Mouse (Mus musculus) spleen, postnatal 36 days (tissue): ENCODE measurements at regions not wholly inside any gene's neighbourhood (a gene's known extent, or its start where the extent isn't known, plus 50 kb on each side); places are given as distances from the start of the nearest gene placed in this dataset.

Source experiments
- DNase-seq, 2 experiments: peaks; one replicate each; pipeline ENCODE4 v3.0.0; 2022; ENCODE audit warnings: low spot score in 2 of 2, mixed read lengths in 1 of 2

DNA sequence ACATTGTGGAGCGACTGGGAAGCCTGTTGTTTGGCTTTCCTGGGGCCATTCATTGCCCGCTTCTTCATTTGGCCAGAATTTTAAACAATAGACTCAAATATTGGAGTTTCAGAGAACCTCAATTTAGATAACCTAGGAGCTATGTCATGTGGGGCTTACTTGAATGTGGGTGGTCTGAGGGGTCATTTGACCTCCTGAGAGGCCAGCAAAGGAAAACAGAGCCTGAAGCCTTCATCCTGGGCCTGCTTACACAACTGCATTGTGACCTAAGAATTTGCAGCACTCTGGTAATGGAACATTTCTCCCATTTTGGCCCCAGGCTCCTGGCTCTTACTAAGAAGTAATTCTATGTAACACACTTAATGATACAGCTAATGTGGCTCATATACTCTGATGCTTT lies 348.2 kb downstream of the Fat4 start:
- no peak for DNase-seq

DNA sequence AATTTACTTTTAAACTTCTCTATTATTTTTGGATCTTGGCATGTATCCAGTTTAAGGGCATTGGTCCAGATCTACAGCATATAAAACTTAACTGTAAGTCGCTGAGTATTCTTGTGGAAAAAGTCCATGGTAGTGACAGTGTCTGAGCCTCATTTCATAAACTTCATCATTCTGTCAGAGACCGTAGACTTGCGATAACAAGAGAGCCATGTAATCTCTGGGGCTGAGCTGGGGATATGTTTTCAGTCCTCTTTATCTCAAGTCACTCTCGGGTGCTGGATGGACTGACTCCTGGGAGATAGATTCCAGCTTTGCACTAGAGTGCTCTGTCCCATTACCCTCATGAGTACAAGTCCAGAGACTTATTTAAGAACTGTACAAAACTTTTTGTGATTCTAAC lies 362.0 kb downstream of the Fat4 start:
- no peak for DNase-seq

DNA sequence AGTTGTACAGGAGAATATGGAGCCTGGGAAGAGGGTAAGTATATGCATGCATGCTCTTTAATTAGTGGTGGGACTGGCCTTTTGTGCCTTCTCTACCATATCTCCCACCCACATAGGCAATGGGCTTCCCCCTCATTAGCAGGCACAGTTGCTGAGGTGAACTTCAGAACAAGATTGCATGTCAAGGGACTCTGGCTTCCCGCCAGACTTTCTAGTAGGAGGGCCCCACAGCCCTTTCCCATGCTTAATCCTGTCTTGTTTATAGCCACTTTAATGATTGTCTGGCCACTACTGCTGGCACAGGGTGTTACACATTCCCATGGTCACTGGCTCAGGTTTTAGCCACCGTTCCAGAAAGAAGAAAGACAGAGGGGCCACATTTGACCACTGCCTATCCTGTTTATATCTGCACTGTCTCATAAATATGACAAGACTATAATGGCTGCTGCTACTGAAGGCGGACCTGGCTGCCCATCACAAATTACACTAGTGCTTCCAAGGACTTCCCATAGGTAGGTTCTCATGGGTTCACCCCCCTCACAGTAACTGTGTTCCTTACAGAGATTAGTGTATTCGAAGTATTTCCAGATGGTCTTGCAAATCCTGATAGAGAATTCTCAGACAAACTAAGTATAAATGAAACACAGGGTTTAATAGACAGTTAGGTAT lies 362.6 kb downstream of the Fat4 start:
- no peak for DNase-seq

GRCm38 (mm10) chr3:39253076-39253475 lies 366.3 kb downstream of the Fat4 start:
- no peak for DNase-seq

DNA sequence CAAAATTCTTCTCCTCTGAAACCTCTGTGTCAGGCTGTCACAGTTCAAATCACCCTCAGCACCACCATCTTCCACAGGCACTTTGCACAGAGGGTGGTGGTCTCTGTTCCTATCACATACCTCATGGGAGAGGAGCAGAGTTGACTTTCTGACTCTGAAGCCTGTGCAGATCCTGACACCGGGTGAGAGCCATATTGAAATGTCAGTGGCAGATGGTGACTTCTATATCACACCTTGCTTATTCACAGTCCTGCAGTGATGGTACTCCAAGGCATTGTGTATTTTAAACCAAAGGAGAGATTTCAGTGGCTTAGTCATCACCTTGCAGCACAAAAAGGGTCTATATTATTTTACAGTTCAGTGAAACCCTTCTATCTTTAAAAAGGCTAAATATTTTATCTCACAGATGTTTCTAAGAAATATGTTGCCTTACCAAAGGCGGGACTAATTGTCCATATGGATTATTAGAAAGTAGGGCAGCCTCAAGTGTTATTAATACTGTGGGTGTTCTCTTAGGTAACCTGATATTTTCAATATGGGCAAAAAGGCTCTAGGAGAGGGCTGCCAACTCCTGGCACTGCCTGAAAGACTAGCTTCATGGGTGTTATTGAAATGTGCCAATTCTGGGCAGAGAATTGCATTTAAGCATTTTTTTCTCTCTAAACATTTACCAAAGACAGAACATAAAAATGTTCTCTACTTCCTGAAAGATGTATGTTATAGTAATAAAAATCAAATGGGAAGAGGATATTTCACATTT lies 378.1 kb downstream of the Fat4 start:
- DNase-seq, result no peak

DNA sequence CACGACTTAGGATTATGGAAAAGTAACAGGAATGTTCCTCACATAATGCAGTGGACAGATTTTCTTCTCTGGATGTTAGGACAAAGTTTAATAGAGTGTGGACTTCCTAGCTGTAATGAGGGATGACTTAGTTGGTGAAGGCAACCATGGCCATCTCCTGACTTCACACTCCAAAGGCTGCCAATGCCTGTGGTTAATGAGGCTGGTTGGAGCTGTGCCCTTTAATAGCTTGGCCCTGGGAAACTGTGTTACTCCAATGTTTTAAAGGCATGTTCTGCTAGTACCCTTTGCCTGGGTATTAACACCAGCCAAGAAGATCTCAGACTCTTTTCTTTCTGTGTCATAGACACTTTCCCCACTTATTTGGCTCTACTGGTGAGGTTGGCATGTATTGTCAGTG lies 378.9 kb downstream of the Fat4 start:
- DNase-seq, result no peak

DNA sequence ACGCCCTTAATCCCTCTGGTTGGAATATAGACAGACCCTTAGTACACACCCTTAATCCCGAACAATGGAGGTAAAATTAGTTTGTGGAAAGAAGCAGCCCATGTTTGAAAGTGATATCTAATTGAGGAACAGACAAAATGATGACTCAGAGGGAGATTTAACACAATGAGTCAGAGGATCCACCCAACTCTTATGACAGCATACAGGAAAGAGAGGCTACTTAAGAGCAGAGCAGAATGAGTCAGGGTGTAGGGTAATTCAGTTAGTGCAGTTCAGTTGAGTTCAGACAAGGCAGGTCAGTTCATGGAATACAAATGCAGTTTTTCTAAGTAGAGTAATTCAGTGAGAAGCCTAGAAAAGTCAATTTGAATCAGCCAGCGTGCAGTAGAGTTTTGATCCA lies 382.6 kb downstream of the Fat4 start:
- DNase-seq, result no peak

DNA sequence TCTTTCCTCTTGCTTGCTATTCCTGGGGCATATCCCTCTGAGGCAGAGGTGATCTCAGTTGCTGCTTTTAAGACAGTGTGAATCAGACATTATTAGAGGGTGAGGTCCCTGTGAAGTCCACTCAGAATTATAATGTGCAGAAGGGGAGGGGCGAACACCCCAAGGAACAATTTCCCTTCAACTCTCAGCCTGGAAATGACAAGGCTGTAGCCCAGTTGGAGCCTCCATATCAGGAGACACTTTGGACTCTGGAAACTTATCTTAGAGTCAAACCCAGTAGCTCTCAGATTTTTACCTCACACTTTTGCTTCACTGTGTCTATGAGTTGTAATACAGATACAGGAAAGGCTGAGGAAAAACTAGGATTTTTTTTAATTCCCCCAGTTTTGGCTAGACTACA lies 385.9 kb downstream of the Fat4 start:
- no peak for DNase-seq

DNA sequence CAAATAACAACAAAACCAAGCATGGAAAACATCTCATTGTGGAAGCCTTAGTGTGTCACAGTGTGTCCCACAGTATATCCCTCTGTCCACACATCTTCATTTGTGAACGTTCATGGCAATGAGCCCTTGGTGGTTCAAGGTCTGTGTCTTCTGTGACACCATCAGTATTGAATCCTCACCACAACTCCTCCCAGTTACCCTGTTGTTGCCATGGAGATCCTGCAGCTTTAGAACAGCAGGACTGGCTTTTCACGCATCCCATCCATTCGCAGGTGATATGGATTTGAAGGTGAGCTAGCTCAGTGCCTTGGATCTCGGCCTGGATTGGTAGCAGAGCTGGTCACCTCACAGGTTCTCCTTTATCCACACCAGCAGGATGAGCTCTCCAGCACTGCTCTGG lies 390.2 kb downstream of the Fat4 start:
- DNase-seq, result no peak

- no peak for DNase-seq
These were observed 390.6 kb downstream of the Fat4 start for GRCm38 (mm10) chr3:39277310-39277709.

DNA sequence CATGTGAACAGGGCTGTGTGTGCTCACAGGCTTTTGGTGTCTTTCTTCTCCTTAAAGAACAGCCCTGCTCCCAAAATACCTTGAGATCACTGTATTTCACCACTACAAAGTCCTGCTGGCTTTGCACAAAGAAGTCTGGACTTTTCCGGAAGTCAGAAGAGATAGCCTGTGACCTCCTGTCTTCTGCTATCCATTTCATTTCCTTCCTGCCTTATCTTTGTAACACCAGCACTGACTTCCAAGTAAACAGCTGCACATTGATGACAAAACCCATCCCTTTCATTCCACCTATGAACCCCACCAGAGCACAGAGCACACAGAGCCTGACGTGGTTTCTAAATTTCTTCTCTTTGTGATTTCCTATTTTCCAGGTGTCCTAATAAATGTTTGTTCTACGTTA lies 408.5 kb downstream of the Fat4 start:
- DNase-seq, result no peak

DNA sequence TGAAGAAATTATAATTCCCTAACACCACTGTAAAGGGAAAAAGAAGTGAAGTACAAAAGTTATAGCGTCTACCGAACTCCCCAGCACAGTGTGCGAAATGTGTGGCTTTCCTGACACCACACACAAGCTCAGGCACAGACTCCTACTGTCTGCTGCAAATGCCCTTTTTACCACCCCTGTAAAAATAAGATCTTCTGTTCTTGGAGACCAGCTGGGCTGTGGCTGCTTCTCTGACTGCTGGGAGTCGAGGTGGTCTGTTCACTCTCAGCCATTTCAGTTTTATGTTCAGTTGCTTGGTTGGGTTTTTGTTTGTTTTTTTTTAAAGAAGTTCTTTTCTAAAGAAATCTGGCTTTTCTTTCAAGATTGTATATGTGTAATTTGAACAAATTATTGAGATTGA lies 409.5 kb downstream of the Fat4 start:
- no peak for DNase-seq

- no peak for DNase-seq
These were observed 422.7 kb downstream of the Fat4 start for GRCm38 (mm10) chr3:39309487-39309886.

GRCm38 (mm10) chr3:39313563-39313962 lies 426.8 kb downstream of the Fat4 start:
- no peak for DNase-seq

DNA sequence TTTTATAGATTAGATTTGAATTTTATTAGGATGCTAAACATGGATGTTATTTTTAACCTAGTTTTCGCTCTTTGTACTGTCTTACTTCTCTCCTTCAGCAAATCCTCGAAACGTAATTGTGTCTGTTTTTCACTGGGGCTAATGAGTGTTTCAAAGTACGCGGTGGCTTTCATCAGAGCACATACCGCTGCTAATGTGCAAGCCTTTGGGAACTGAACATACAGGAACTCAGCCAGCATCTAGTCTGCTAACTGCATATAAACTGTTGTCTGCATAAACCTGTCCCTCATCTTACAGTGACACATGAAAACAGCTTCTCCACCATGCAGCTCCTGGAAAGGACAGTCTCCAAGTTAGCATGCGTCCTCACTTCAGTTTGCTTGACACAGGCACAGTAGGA lies 434.1 kb downstream of the Fat4 start:
- no peak for DNase-seq

- no peak for DNase-seq
These were observed 435.5 kb downstream of the Fat4 start for GRCm38 (mm10) chr3:39322225-39322624.

DNA sequence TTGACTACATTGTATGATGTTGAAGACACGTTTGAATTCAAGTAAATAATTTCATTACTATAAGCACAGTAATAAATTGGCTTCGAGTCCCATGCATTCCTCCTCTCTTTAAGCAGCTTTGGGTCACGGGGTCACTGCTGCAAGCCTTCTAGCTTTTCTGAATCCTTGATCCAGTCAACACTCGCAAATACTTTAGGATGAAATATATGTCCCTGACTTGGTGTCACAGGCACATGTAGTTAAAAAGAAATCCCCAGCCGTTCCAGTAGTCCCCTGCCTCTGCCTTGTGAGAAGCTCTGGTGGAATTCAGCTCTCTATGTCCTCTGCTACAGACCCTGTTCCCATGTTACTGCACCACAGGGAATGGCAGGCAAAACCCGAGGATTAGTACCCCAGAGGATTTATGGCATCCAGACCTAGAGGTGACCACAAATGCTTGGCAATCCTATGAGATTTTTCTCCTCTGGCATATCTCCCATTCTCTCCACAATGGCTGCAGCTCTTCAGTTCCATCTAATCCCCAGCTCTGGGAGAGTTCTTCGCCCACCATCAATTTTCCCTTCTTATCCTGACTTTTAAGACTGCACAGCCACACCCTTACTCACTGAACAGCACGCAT lies 449.0 kb downstream of the Fat4 start:
- DNase-seq, result no peak

DNA sequence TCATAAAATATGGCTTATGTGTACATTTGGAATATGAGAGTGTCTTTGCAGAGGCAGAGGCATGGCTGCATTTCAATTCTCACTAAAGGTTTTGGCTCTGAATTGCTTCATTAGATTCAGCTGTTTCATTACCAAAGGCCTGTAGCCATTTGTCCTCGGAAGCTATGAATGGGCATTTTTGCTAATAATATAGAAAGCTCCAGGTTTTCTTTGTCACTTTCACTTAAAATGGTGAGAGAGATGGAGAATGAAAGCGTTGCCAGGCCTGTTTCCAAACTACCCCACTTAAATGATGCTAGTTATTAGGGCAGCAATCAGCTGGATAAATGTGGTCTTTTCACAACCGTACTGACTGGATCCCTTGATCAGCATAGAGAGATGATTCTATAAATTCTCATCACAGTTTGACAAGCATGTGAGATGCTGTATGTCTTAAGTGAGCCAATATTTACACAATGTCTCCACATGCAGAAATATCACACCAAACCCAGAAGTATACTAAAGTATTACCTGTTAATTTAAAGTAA lies 454.5 kb downstream of the Fat4 start:
- no peak for DNase-seq

- DNase-seq, result no peak
These were observed 457.3 kb downstream of the Fat4 start for GRCm38 (mm10) chr3:39344078-39344477.

DNA sequence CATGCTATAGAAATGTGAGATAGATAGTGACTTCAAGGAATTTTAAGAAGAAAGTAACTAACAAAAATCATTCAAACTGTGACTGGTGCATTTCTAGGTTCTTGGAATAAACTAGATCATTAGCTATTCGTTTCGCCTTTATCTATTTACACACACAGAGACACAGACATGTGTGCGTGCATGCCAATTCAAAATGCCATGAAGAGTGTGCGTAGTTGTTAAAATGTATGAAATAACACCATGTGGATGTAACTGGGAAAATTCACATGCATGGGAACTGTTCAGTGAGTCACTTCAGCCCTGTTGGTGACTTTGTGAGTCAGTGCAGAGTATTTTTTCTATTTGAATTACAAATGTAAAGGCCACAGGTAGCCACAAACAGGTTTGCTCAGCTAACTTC lies 460.8 kb downstream of the Fat4 start:
- DNase-seq, result no peak

DNA sequence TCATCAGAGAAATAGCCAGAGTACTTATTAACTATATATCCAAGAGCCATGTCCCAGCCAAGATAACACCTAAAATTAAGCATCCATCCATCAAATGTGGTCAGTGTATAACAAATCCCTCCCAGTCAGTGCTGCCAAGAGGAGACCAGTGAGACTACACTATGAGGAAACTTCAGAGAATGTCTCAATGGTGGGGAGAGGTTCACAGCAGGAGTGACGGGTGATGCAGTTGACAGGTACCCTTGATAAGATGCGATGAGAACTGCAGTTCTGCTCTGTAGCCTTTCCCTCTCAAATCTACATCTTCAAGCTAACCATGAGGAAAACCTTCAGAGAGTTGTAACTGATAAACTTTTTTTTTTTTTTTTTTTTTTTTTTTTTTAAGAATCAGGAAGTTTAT lies 470.3 kb downstream of the Fat4 start:
- no peak for DNase-seq

DNA sequence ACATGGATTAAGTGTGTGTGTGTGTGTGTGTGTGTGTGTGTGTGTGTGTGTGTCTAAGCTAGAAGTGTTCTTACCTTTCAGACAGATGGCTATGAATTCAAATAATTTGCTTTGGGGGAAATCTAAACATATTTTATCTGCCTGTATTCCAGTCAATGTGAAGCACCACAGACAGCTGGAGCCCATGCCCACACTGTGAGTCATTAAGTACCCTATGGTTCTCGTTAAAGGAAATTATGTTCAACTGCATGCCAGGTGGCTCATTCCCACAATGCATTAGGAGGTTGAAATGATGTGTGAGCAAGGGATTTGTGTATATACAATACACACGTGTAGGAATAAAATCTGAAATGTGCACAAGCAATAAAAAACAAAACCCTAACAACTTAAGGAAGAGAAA lies 473.5 kb downstream of the Fat4 start:
- DNase-seq, result no peak

- no peak for DNase-seq
These were observed 484.2 kb downstream of the Fat4 start for GRCm38 (mm10) chr3:39370926-39371325.
